Mouse (Mus musculus) CD8-positive naive resting alpha-beta T cell, adult 2 months (primary cell): Measurements from ENCODE around the gene Ankrd2.

ENCODE experiments used
- DNase-seq, 2 experiments: peaks; one replicate each; pipeline ENCODE4 v3.0.0; 2022; ENCODE audit warnings: low read depth in 2 of 2, low spot score in 2 of 2

Ankrd2 gene

DNA sequence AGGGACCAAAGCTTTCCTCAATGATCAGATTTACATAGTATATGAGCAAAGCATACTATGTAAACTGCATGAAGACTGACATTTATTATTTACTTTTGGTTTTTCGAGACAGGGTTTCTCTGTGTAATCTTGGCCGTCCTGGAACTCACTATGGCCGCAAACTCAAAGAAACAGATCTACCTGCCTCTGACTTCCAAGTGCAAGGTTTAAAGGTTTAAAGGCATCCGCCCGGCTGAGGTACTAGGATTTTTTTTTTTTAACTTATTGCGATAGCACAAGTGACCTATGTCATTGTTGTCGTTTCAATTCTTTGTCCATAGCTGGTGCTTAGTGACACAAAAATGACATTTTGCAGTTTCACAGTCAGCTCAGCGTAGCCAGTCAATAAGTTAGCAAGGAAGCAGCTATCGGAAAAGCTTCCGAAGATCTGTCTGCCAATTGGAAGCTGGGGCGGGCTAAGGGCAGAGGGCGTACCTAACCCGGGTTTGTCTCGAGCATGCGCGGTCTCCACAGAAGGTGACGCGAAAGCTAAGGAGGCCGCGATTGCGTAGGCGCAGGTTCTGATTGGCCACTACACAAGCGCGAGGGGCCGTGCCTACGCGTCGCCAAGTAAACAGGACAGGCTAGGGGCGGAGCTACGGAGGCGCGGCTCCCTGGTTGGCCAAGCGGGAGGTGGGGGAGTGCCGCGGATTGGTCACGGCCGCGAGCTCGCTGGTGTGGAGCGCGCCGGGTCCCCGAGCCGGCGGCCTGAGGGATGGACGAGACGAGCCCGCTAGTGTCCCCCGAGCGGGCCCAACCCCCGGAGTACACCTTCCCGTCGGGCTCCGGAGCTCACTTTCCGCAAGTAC, 54.2 kb downstream of the Ankrd2 start, which contains the start of gene Pi4k2a:
Gene Pi4k2a, plus strand, starts transcription at position 723 of the 848 bp plus-strand sequence.
- DNase-seq = peak; percentile 97 to 98

DNA sequence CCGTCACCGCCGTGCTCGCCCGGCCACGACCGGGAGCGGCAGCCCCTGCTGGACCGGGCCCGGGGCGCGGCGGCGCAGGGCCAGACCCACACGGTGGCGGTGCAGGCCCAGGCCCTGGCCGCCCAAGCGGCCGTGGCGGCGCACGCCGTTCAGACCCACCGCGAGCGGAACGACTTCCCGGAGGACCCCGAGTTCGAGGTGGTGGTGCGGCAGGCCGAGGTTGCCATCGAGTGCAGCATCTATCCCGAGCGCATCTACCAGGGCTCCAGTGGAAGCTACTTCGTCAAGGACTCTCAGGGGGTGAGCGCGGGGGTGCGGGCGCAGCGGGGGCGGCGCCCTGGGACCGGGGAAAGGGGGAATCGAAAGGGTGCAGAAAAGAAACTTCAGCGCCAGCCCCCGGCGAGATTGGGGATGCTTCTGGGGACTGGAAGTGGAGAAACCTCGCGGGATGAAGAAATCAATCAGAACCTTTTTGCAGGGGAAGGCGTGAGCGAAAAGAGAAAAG, 54.9 kb downstream of the Ankrd2 start:
- DNase-seq = peak; percentile 31 to 48
